Mouse (Mus musculus) heart, postnatal 0 days (tissue): ENCODE results near the gene Zdbf2. TPM values are rescaled to one million over a fixed set of nuclear protein-coding genes. Genes with fewer than 3 reads are reported as not detected.
A peak's percentile ranks its signal among the peaks of the same experiment; 100 is the strongest.

Experiments
- ATAC-seq: fragments of 200-750 bp; cut with Nextera tagmentation; 2 replicates; pipeline ENCODE4 v1.8.0; 2017; ENCODE audit warnings: low read depth, moderate number of reproducible peaks, moderate library complexity; ENCODE audit not compliant: insufficient read depth
- DNase-seq: peaks from one replicate; pipeline ENCODE4 v3.0.0-alpha.2; 2016; ENCODE audit warnings: low spot score
- H3K27ac ChIP-seq: fragments of 300-500 bp; sonication (generic); 2 replicates; pipeline ENCODE4 v1.5.1; 2014; ENCODE audit warnings: low read depth, mild to moderate bottlenecking
- H3K27me3 ChIP-seq: fragments of 300-500 bp; sonication (generic); 2 replicates; pipeline ENCODE4 v1.6.1; 2014; ENCODE audit warnings: low read length, mixed read lengths; ENCODE audit not compliant: control insufficient read depth, insufficient read depth
- H3K36me3 ChIP-seq: fragments of 300-500 bp; sonication (generic); replicated peaks from 2 replicates; pipeline ENCODE4 v1.6.1; 2014; ENCODE audit warnings: low read length, mixed read lengths; ENCODE audit not compliant: control insufficient read depth, insufficient read depth
- H3K4me1 ChIP-seq: fragments of 300-500 bp; sonication (generic); 2 replicates; pipeline ENCODE4 v1.6.1; 2014; ENCODE audit warnings: antibody characterized with exemption; ENCODE audit not compliant: control insufficient read depth, insufficient read depth
- H3K4me2 ChIP-seq: fragments of 300-500 bp; sonication (generic); 2 replicates; pipeline ENCODE4 v1.6.1; 2014; ENCODE audit warnings: low read depth, mild to moderate bottlenecking, low read length, moderate library complexity
- H3K4me3 ChIP-seq: fragments of 300-500 bp; sonication (generic); 2 replicates; pipeline ENCODE4 v1.5.1; 2014; ENCODE audit warnings: low read depth, low read length
- H3K9ac ChIP-seq: fragments of 300-500 bp; sonication (generic); replicated peaks from 2 replicates; pipeline ENCODE4 v1.6.1; 2014; ENCODE audit warnings: low read depth, low read length, mixed read lengths
- H3K9me3 ChIP-seq: fragments of 300-500 bp; sonication (generic); replicated peaks from 2 replicates; pipeline ENCODE4 v1.6.1; 2016; ENCODE audit warnings: low read length; ENCODE audit not compliant: control insufficient read depth
- CTCF ChIP-seq: IDR thresholded peaks from 2 replicates; pipeline ENCODE4 v1.5.1; 2016; ENCODE audit warnings: antibody characterized with exemption, control low read depth, low read depth
- EP300 ChIP-seq: IDR thresholded peaks from 2 replicates; pipeline ENCODE4 v1.6.1; 2016; ENCODE audit warnings: antibody characterized with exemption, low read depth
- WGBS: fragments of 180-500 bp; shearing (Covaris S2); extraction: QIAGEN DNeasy Blood & Tissue Kit; methylation state at CpG from one replicate; pipeline ENCODE4 v1.1.7; 2014; 5-methylcytosine and 5-hydroxymethylcytosine counted together
- polyA plus RNA-seq: library from polyadenylated mRNA; unstranded; fragments of >200 nt; fragmentation: Nextera tagmentation; extraction: Ambion mirVana; gene quantifications from 2 replicates; pipeline ENCODE4 v1.2.1, GENCODE M21; 2015
- total RNA-seq: library from RNA; depleted of rRNA; stranded (reverse); fragments of >200 nt; gene quantifications from 2 replicates; pipeline ENCODE4 v1.2.3, GENCODE M21; 2014; ENCODE audit warnings: low replicate concordance

Zdbf2 gene
- total and polyA plus RNA-seq, 2 experiments from 2014 or later, result 2.0 to 3.5 TPM

GRCm38 (mm10) chr1:63239751-63240150 is 33.3 kb upstream of the Zdbf2 start:
- DNase-seq (no peak), ATAC-seq (peak; percentile 64; the same call in 1 of the 2 replicates)
- Histone ChIP-seq H3K4me3 (no peak overlapping the region), H3K9ac (no peak overlapping the region), H3K9me3 (no peaks in the 10 kb centered on the region), H3K4me1 (no peaks in the 10 kb centered on the region; the same call in 1 of the 2 replicates), H3K36me3 (no peaks in the 10 kb centered on the region), H3K27ac (no peak overlapping the region), H3K27me3 (peaks cover 15% of the 10 kb centered on the region; the same call in 1 of the 2 replicates), H3K4me2 (no peak overlapping the region)
- 47% methylated on average over 8 of the region's 8 CpGs for WGBS
- TF ChIP-seq EP300, result no peak
- TF ChIP-seq CTCF, result no peak

- Histone ChIP-seq H3K27me3 (peaks cover 54% of the 10 kb centered on the region), H3K9me3 (0 out of 2 replicates have a peak, but pooled peaks cover 2% of the 10 kb centered on the region), H3K4me3 (no peak overlapping the region), H3K27ac (no peak overlapping the region), H3K36me3 (no peaks in the 10 kb centered on the region), H3K4me1 (no peaks in the 10 kb centered on the region; the same call in 1 of the 2 replicates), H3K9ac (no peak overlapping the region), H3K4me2 (no peak overlapping the region)
- 46% methylated on average over 4 of the region's 4 CpGs for WGBS
- TF ChIP-seq EP300 (no peak), CTCF (no peak)
- ATAC-seq, result no peak
- DNase-seq, result no peak
These were observed 29.2 kb upstream of the Zdbf2 start for GRCm38 (mm10) chr1:63243854-63244253.

GRCm38 (mm10) chr1:63246862-63247521 is 26.1 kb upstream of the Zdbf2 start:
- H3K4me3 ChIP-seq, result no peak overlapping the region
- 6% methylated on average over 16 of the region's 16 CpGs for WGBS
- no peak for ATAC-seq
- peaks cover 83% of the 10 kb centered on the region for H3K27me3 ChIP-seq
- 0 out of 2 replicates have a peak, but pooled peaks cover 4% of the 10 kb centered on the region for H3K9me3 ChIP-seq
- no peak overlapping the region for H3K4me2 ChIP-seq
- TF ChIP-seq CTCF (no peak), EP300 (no peak)
- DNase-seq, result no peak
- no peaks in the 10 kb centered on the region for H3K4me1 ChIP-seq
- H3K27ac ChIP-seq, result no peak overlapping the region
- H3K9ac ChIP-seq, result no peak overlapping the region
- H3K36me3 ChIP-seq, result no peaks in the 10 kb centered on the region

GRCm38 (mm10) chr1:63247831-63248359 is 25.2 kb upstream of the Zdbf2 start:
- H3K4me3 ChIP-seq, result peak overlapping the region; percentile 27
- H3K4me1 ChIP-seq, result no peaks in the 10 kb centered on the region
- no peak for TF ChIP-seq CTCF
- TF ChIP-seq EP300, result no peak
- H3K36me3 ChIP-seq, result no peaks in the 10 kb centered on the region
- H3K27me3 ChIP-seq, result peaks cover 92% of the 10 kb centered on the region
- DNase-seq (peak; percentile 7), ATAC-seq (no peak)
- no peak overlapping the region for H3K9ac ChIP-seq
- H3K27ac ChIP-seq, result no peak overlapping the region
- WGBS, result 4% methylated on average over 18 of the region's 18 CpGs
- H3K9me3 ChIP-seq, result 0 out of 2 replicates have a peak, but pooled peaks cover 4% of the 10 kb centered on the region
- peak overlapping the region; percentile 40 for H3K4me2 ChIP-seq

- H3K4me2 ChIP-seq, result peak overlapping the region; percentile 40
- ATAC-seq, result no peak
- H3K4me1 ChIP-seq, result no peaks in the 10 kb centered on the region
- peaks cover 92% of the 10 kb centered on the region for H3K27me3 ChIP-seq
- peak overlapping the region; percentile 27 for H3K4me3 ChIP-seq
- 0 out of 2 replicates have a peak, but pooled peaks cover 4% of the 10 kb centered on the region for H3K9me3 ChIP-seq
- H3K27ac ChIP-seq, result no peak overlapping the region
- TF ChIP-seq CTCF (no peak), EP300 (no peak)
- no peaks in the 10 kb centered on the region for H3K36me3 ChIP-seq
- peak; percentile 12 for DNase-seq
- no peak overlapping the region for H3K9ac ChIP-seq
- 4% methylated on average over 44 of the region's 44 CpGs for WGBS
These were observed 24.7 kb upstream of the Zdbf2 start for GRCm38 (mm10) chr1:63248360-63248851.

GRCm38 (mm10) chr1:63249261-63249660 is 23.8 kb upstream of the Zdbf2 start:
- whole genome bisulfite sequencing, result 55% methylated on average over 4 of the region's 4 CpGs
- Histone ChIP-seq H3K9ac (no peak overlapping the region), H3K9me3 (0 out of 2 replicates have a peak, but pooled peaks cover 4% of the 10 kb centered on the region), H3K4me2 (no peak overlapping the region), H3K27ac (no peak overlapping the region), H3K27me3 (peaks cover 90% of the 10 kb centered on the region), H3K4me1 (no peaks in the 10 kb centered on the region), H3K36me3 (no peaks in the 10 kb centered on the region), H3K4me3 (no peak overlapping the region)
- TF ChIP-seq EP300 (no peak), CTCF (no peak)
- DNase-seq (peak; percentile 4), ATAC-seq (no peak)
